ENCODE assay signal across 13 mouse cellular contexts in genomic region chr14:119464308-119464707, GRCm38 (mm10).
"Had no signal": no experiment of that assay in that cellular context is flagged by ENCODE, and none has a peak within 500 bp of the region (broad histone marks: within the 10 kb centered on the region; RNA-seq: fewer than 3 reads in every experiment).

No protein-coding gene starts in this region.

- H3K9ac ChIP-seq: limb, embryonic 12.5 days; liver, embryonic 13.5 days; liver, postnatal 0 days; lung, embryonic 15.5 days had no signal

- H3K9me3 ChIP-seq: limb, embryonic 12.5 days; liver, embryonic 13.5 days; lung, embryonic 15.5 days had no signal

- H3K4me1 ChIP-seq: limb, embryonic 12.5 days; liver, embryonic 13.5 days; lung, embryonic 15.5 days; megakaryocyte, embryonic 14.5 days had no signal

- DNase-seq: kidney, postnatal 25 days; liver; liver, embryonic 13.5 days; liver, postnatal 0 days; lung, postnatal 14 days; thymus, postnatal 36 days had no signal

- H3K4me3 ChIP-seq: left cerebral cortex, adult 2 months; limb, embryonic 12.5 days; liver, embryonic 13.5 days; lung, embryonic 15.5 days; megakaryocyte, embryonic 14.5 days had no signal

- H3K36me3 ChIP-seq: limb, embryonic 12.5 days; liver, embryonic 13.5 days; lung, embryonic 15.5 days had no signal

- H3K27ac ChIP-seq: left cerebral cortex, adult 2 months; limb, embryonic 12.5 days; liver, embryonic 13.5 days; lung, embryonic 15.5 days; macrophage had no signal

- H3K4me2 ChIP-seq: limb, embryonic 12.5 days; liver, embryonic 13.5 days; lung, embryonic 15.5 days; midbrain, embryonic 11.5 days had no signal

- H3K27me3 ChIP-seq: limb, embryonic 12.5 days; liver, embryonic 13.5 days; lung, embryonic 15.5 days; megakaryocyte, embryonic 14.5 days had no signal

- ATAC-seq: liver, postnatal 0 days; midbrain, embryonic 16.5 days had no signal
